Mouse (Mus musculus) bone marrow macrophage, adult 2 months (primary cell): ENCODE data around the gene Prpsap1.

Source experiments
- CTCF ChIP-seq: IDR thresholded peaks from 2 replicates; pipeline ENCODE4 v1.5.1; 2012; ENCODE audit warnings: low read depth, mild to moderate bottlenecking, low read length, moderate library complexity
- POLR2A ChIP-seq: IDR thresholded peaks from 2 replicates; pipeline ENCODE4 v1.6.1; 2012; ENCODE audit warnings: mild to moderate bottlenecking, low read depth, low read length, borderline replicate concordance

DNA sequence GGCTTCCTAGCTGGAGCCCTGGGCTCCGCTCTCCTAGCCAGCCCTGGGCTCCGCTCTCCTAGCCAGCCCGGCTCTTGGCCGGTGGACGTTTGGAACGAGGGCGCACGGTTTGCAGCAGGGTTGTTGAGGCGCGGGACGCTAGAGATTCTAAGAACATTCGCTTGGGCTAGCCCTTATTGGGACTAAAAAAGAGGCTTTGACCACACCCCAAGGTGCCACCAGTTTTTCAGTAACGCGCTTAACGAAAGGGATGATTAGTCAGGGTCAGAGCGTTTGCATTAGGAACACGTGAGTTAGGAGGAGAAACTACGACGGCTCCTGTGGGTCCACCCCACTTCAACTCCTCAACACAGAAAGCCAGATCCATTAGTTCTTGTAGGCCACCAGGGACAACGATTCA is 27.9 kb downstream of the Prpsap1 start, which contains the start of gene Qrich2:
- TF ChIP-seq CTCF (no peak), POLR2A (no peak)
